Mouse (Mus musculus): Measurements from ENCODE around the gene Btbd9. TPM values are rescaled to one million over a fixed set of nuclear protein-coding genes. Genes with fewer than 3 reads are reported as not detected.

Gene Btbd9
- polyA plus RNA-seq, 2 experiments: 18.3 to 46.9 TPM

GRCm38 (mm10) chr17:30491601-30492000 is 84.7 kb downstream of the Btbd9 start:
- no peak for TF ChIP-seq POLR2A (IDR thresholded peaks at IDR 0.05; ENCODE audit: borderline replicate concordance, extremely low read depth, insufficient read depth, insufficient read length)
- H3K27ac ChIP-seq (replicated peaks; ENCODE audit: low read depth, low read length): no peak overlapping the region
- H3K9me3 ChIP-seq (ENCODE audit: control insufficient read depth, low read length): no peaks in the 10 kb centered on the region
- H3K27me3 ChIP-seq (ENCODE audit: control insufficient read depth, insufficient read depth, low read length): no peaks in the 10 kb centered on the region
- WGBS: 95% methylated on average over 8 of the region's 8 CpGs
- H3K4me3 ChIP-seq (replicated peaks; ENCODE audit: low read length): no peak overlapping the region
- H3K9ac ChIP-seq (ENCODE audit: low read depth, low read length, severe bottlenecking): no peak overlapping the region
- no peak for ATAC-seq (ENCODE audit: low FRiP score, low read depth)
- no peak for DNase-seq (ENCODE audit: low spot score)
- no peaks in the 10 kb centered on the region for H3K4me1 ChIP-seq (ENCODE audit: control insufficient read depth, insufficient read depth, low read length)
- H3K36me3 ChIP-seq (ENCODE audit: control insufficient read depth, insufficient read depth, low read length): no peaks in the 10 kb centered on the region
- H3K4me2 ChIP-seq (replicated peaks; ENCODE audit: low read depth, low read length, severe bottlenecking): no peak overlapping the region

GRCm38 (mm10) chr17:30490601-30491000 is 85.7 kb downstream of the Btbd9 start:
- H3K9me3 ChIP-seq (ENCODE audit: control insufficient read depth, low read length): no peaks in the 10 kb centered on the region
- DNase-seq (ENCODE audit: low spot score) (no peak), ATAC-seq (ENCODE audit: low FRiP score, low read depth) (no peak)
- H3K9ac ChIP-seq (ENCODE audit: low read depth, low read length, severe bottlenecking): no peak overlapping the region
- H3K4me2 ChIP-seq (replicated peaks; ENCODE audit: low read depth, low read length, severe bottlenecking): no peak overlapping the region
- no peak overlapping the region for H3K4me3 ChIP-seq (replicated peaks; ENCODE audit: low read length)
- no peak for TF ChIP-seq POLR2A (IDR thresholded peaks at IDR 0.05; ENCODE audit: borderline replicate concordance, extremely low read depth, insufficient read depth, insufficient read length)
- 92% methylated on average over 7 of the region's 7 CpGs for WGBS
- H3K27ac ChIP-seq (replicated peaks; ENCODE audit: low read depth, low read length): no peak overlapping the region
- no peaks in the 10 kb centered on the region for H3K36me3 ChIP-seq (ENCODE audit: control insufficient read depth, insufficient read depth, low read length)
- H3K27me3 ChIP-seq (ENCODE audit: control insufficient read depth, insufficient read depth, low read length): no peaks in the 10 kb centered on the region
- no peaks in the 10 kb centered on the region for H3K4me1 ChIP-seq (ENCODE audit: control insufficient read depth, insufficient read depth, low read length)

GRCm38 (mm10) chr17:30490086-30490485 is 86.2 kb downstream of the Btbd9 start:
- ATAC-seq (ENCODE audit: low FRiP score, low read depth) (no peak), DNase-seq (ENCODE audit: low spot score) (no peak)
- Histone ChIP-seq H3K4me1 (ENCODE audit: control insufficient read depth, insufficient read depth, low read length) (no peaks in the 10 kb centered on the region), H3K9me3 (ENCODE audit: control insufficient read depth, low read length) (no peaks in the 10 kb centered on the region), H3K9ac (ENCODE audit: low read depth, low read length, severe bottlenecking) (no peak overlapping the region), H3K27ac (replicated peaks; ENCODE audit: low read depth, low read length) (no peak overlapping the region), H3K4me2 (replicated peaks; ENCODE audit: low read depth, low read length, severe bottlenecking) (no peak overlapping the region), H3K27me3 (ENCODE audit: control insufficient read depth, insufficient read depth, low read length) (no peaks in the 10 kb centered on the region), H3K4me3 (replicated peaks; ENCODE audit: low read length) (no peak overlapping the region), H3K36me3 (ENCODE audit: control insufficient read depth, insufficient read depth, low read length) (no peaks in the 10 kb centered on the region)
- WGBS: 89% methylated on average over 5 of the region's 5 CpGs
- no peak for TF ChIP-seq POLR2A (IDR thresholded peaks at IDR 0.05; ENCODE audit: borderline replicate concordance, extremely low read depth, insufficient read depth, insufficient read length)

GRCm38 (mm10) chr17:30489629-30490028 is 86.7 kb downstream of the Btbd9 start:
- WGBS: 88% methylated on average over 7 of the region's 7 CpGs
- Histone ChIP-seq H3K27ac (replicated peaks; ENCODE audit: low read depth, low read length) (no peak overlapping the region), H3K4me3 (replicated peaks; ENCODE audit: low read length) (no peak overlapping the region), H3K9ac (ENCODE audit: low read depth, low read length, severe bottlenecking) (no peak overlapping the region), H3K4me1 (ENCODE audit: control insufficient read depth, insufficient read depth, low read length) (no peaks in the 10 kb centered on the region), H3K27me3 (ENCODE audit: control insufficient read depth, insufficient read depth, low read length) (no peaks in the 10 kb centered on the region), H3K9me3 (ENCODE audit: control insufficient read depth, low read length) (no peaks in the 10 kb centered on the region), H3K4me2 (replicated peaks; ENCODE audit: low read depth, low read length, severe bottlenecking) (no peak overlapping the region), H3K36me3 (ENCODE audit: control insufficient read depth, insufficient read depth, low read length) (no peaks in the 10 kb centered on the region)
- no peak for ATAC-seq (ENCODE audit: low FRiP score, low read depth)
- TF ChIP-seq POLR2A (IDR thresholded peaks at IDR 0.05; ENCODE audit: borderline replicate concordance, extremely low read depth, insufficient read depth, insufficient read length): no peak
- DNase-seq (ENCODE audit: low spot score): no peak

GRCm38 (mm10) chr17:30487695-30488094 is 88.6 kb downstream of the Btbd9 start:
- Histone ChIP-seq H3K9ac (ENCODE audit: low read depth, low read length, severe bottlenecking) (no peak overlapping the region), H3K4me2 (replicated peaks; ENCODE audit: low read depth, low read length, severe bottlenecking) (no peak overlapping the region), H3K4me1 (ENCODE audit: control insufficient read depth, insufficient read depth, low read length) (no peaks in the 10 kb centered on the region), H3K36me3 (ENCODE audit: control insufficient read depth, insufficient read depth, low read length) (no peaks in the 10 kb centered on the region), H3K9me3 (ENCODE audit: control insufficient read depth, low read length) (no peaks in the 10 kb centered on the region), H3K4me3 (replicated peaks; ENCODE audit: low read length) (no peak overlapping the region), H3K27me3 (ENCODE audit: control insufficient read depth, insufficient read depth, low read length) (no peaks in the 10 kb centered on the region), H3K27ac (replicated peaks; ENCODE audit: low read depth, low read length) (no peak overlapping the region)
- ATAC-seq (ENCODE audit: low FRiP score, low read depth) (no peak), DNase-seq (ENCODE audit: low spot score) (no peak)
- no peak for TF ChIP-seq POLR2A (IDR thresholded peaks at IDR 0.05; ENCODE audit: borderline replicate concordance, extremely low read depth, insufficient read depth, insufficient read length)
- WGBS: 93% methylated on average over 5 of the region's 5 CpGs

Data from limb, embryonic 14.5 days (tissue).